Mouse (Mus musculus): Measurements from ENCODE around the gene Fgd5.

DNA sequence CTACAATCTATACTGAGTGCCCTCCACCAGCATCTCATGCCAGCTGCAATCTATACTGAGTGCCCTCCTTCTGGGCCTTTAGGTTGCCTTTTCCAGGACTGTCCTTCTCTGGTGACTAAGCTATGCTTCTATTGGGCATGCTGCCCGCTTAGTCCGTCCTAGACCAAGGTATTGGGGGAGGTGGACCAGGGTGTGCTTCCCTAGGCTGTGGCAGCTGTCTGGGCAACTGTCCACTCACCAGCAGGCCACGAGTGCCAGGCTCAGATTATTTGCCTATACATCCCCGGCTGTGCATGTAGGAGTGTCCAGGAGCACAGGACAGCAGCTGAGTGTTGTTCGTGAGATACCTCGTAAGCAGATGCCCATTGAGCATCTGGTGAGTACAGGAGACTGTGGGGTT is 38.1 kb downstream of the Fgd5 start:
- TF ChIP-seq CTCF (IDR thresholded peaks at IDR 0.05; ENCODE audit: low read depth) (no peak), EP300 (IDR thresholded peaks at IDR 0.05; ENCODE audit: low read depth) (no peak)

All from liver, embryonic 14.5 days (tissue).